Mouse (Mus musculus) erythroblast, adult 5-6 weeks (primary cell): ENCODE data around the gene Defb20. TPM values are rescaled to one million over a fixed set of nuclear protein-coding genes. Genes with fewer than 3 reads are reported as not detected.

ENCODE experiments used
- ATAC-seq: replicated peaks from 2 replicates; pipeline ENCODE4 v1.8.0; 2016; ENCODE audit warnings: moderate number of reproducible peaks, mild to moderate bottlenecking, moderate TSS enrichment, inconsistent platforms; ENCODE audit not compliant: poor library complexity, low FRiP score, severe bottlenecking
- total RNA-seq, 2 experiments: library from RNA; stranded (forward) in 1 of 2; stranded (reverse) in 1 of 2; fragments of 150-400 nt in 1 of 2; fragments of 200-764, 138-1000 nt in 1 of 2; gene quantifications; 2 replicates each; pipeline versions ENCODE4 v1.2.3 to v1.2.4; 2015 to 2017; ENCODE audit warnings: low replicate concordance in 2 of 2

Gene Defb20
- total RNA-seq, 2 experiments from 2014 or later, result not detected

GRCm38 (mm10) chr2:152490038-152490437 is 13.2 kb downstream of the Defb20 start, which contains the start of gene Defb22:
TSS of gene Defb22 (minus strand) at chr2:152490138.
- no peak for ATAC-seq

- ATAC-seq, result no peak
Observed at GRCm38 (mm10) chr2:152493151-152493550, 16.3 kb downstream of the Defb20 start.

DNA sequence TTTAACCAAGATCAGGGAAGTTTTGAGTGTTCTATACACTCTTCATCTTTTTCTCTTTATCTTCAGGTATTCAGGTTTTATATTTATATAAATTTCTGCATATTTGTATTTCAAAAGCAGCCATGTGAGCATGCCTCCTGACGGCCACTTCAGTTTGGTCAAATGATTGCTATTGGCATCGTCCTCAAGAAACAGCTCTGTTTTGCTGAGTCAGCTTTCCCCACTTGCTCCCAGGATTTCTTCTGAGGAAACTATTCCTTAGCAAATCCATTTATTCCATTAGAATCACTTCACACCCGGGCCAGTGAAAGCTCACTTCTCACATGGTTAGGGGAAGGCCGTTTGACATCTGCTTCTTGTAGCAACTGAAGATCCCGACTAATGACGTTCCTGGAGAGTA is 21.2 kb downstream of the Defb20 start:
- ATAC-seq, result no peak

- peak; percentile 75 for ATAC-seq
Observed at GRCm38 (mm10) chr2:152500204-152500862, 23.5 kb downstream of the Defb20 start.

DNA sequence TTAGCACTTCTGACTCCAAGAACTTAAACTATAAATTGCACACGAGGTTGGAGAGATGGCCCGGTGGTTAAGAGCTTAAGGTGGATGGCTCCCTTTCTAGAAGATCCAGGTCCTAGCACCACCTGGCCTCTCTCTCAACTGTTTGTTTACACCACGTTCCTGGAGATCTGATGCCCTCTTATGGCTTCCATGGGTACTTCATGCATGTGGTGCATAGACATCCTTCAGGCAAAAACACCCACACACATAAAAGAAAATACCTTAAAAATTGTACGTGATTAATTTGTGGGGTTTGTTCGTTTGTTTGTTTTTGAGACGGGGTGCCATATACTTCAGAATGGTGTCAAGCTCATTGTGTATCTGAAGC is 24.0 kb downstream of the Defb20 start:
- ATAC-seq, result no peak

GRCm38 (mm10) chr2:152503950-152504349 is 27.1 kb downstream of the Defb20 start:
- ATAC-seq, result no peak

DNA sequence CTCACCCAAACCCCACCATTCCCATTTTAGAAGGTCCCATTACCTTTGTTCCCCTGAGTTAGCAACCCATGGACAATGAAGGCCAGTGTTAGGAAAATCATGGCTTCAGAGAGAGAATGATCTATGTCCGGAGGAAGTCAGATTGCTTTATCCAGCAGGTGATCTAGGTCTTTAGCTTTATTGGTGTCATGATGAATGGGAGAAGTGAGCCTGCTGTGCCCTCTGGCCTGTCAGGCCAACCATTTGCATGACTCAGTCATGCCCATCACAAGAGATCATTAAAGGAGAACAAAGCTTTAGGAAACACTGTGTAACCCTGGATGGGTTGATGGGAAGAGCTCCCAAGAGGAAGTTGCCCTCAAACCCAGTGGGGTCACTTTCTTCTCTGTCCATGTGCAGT is 34.7 kb downstream of the Defb20 start, which contains the start of gene Defb26:
Gene Defb26 (minus strand): TSS at position 101 of the 400 bp plus-strand sequence.
- ATAC-seq, result no peak

DNA sequence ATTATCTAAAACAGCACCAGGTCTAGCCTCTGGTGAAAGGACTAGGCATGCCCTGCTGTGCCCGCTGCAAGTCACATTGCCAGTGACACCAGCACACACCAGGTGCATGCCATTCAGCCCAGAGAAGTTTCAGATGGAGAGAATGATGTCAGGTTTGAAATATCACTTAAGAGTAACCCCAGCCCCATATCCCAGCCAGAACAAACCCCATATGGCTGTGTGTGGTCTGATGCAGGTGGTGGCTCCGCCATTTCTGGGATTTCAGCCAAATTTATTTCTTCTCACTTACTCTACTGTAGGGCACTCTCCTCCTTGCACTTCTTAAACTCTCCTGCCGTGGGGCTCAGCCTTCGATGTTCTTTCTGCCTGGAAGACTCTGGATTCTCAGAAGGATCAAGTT is 39.2 kb downstream of the Defb20 start:
- no peak for ATAC-seq

GRCm38 (mm10) chr2:152517981-152518380 is 41.1 kb downstream of the Defb20 start, which contains the start of gene Defb28:
TSS of gene Defb28 (plus strand) at chr2:152518255.
- no peak for ATAC-seq

Other genes starting within 250 kb of the Defb20 start
- 9.6 and 17.9 TPM in 2 replicates for gene Tbc1d20, start 183.2 kb upstream of the Defb20 start, total RNA-seq (2015; ENCODE audit: low replicate concordance)
- 5.6 and 9.9 TPM in 2 replicates for gene Tbc1d20, start 183.2 kb upstream of the Defb20 start, total RNA-seq (2017; ENCODE audit: low replicate concordance)
- gene Rbck1, start 144.4 kb upstream of the Defb20 start, total RNA-seq (2015; ENCODE audit: low replicate concordance), result 28.2 TPM in 2 replicates
- gene Rbck1, start 144.4 kb upstream of the Defb20 start, total RNA-seq (2017; ENCODE audit: low replicate concordance), result 16.6 and 25.1 TPM in 2 replicates
- 1.0 TPM in 1 of 2 replicates, not detected in the other for gene Trib3, start 133.0 kb upstream of the Defb20 start, total RNA-seq (2015; ENCODE audit: low replicate concordance)
- gene Trib3, start 133.0 kb upstream of the Defb20 start, total RNA-seq (2017; ENCODE audit: low replicate concordance), result 0.26 and 0.98 TPM in 2 replicates
- gene Nrsn2, start 100.4 kb upstream of the Defb20 start, total RNA-seq (2015; ENCODE audit: low replicate concordance), result not detected in 2 replicates
- not detected in 2 replicates for gene Nrsn2, start 100.4 kb upstream of the Defb20 start, total RNA-seq (2017; ENCODE audit: low replicate concordance)
- 2.3 and 2.5 TPM in 2 replicates for gene Sox12, start 79.0 kb upstream of the Defb20 start, total RNA-seq (2015; ENCODE audit: low replicate concordance)
- 0.42 and 1.2 TPM in 2 replicates for gene Sox12, start 79.0 kb upstream of the Defb20 start, total RNA-seq (2017; ENCODE audit: low replicate concordance)
- gene Zcchc3, start 62.0 kb upstream of the Defb20 start, total RNA-seq (2015; ENCODE audit: low replicate concordance), result 0.58 and 2.3 TPM in 2 replicates
- 0.84 and 1.2 TPM in 2 replicates for gene Zcchc3, start 62.0 kb upstream of the Defb20 start, total RNA-seq (2017; ENCODE audit: low replicate concordance)
- gene 6820408C15Rik, start 61.5 kb upstream of the Defb20 start, total RNA-seq (2015; ENCODE audit: low replicate concordance), result not detected in 2 replicates
- not detected in 2 replicates for gene 6820408C15Rik, start 61.5 kb upstream of the Defb20 start, total RNA-seq (2017; ENCODE audit: low replicate concordance)
- not detected in 2 replicates for gene Defb23, start 12.4 kb upstream of the Defb20 start, total RNA-seq (2015; ENCODE audit: low replicate concordance)
- not detected in 2 replicates for gene Defb23, start 12.4 kb upstream of the Defb20 start, total RNA-seq (2017; ENCODE audit: low replicate concordance)
- not detected in 2 replicates for gene Defb22, start 13.1 kb downstream of the Defb20 start, total RNA-seq (2015; ENCODE audit: low replicate concordance)
- gene Defb22, start 13.1 kb downstream of the Defb20 start, total RNA-seq (2017; ENCODE audit: low replicate concordance), result not detected in 2 replicates
- gene Defb26, start 34.6 kb downstream of the Defb20 start, total RNA-seq (2015; ENCODE audit: low replicate concordance), result not detected in 2 replicates
- not detected in 2 replicates for gene Defb26, start 34.6 kb downstream of the Defb20 start, total RNA-seq (2017; ENCODE audit: low replicate concordance)
- not detected in 2 replicates for gene Defb28, start 41.2 kb downstream of the Defb20 start, total RNA-seq (2015; ENCODE audit: low replicate concordance)
- gene Defb28, start 41.2 kb downstream of the Defb20 start, total RNA-seq (2017; ENCODE audit: low replicate concordance), result not detected in 2 replicates
- not detected in 2 replicates for gene Defb29, start 63.0 kb downstream of the Defb20 start, total RNA-seq (2015; ENCODE audit: low replicate concordance)
- not detected in 2 replicates for gene Defb29, start 63.0 kb downstream of the Defb20 start, total RNA-seq (2017; ENCODE audit: low replicate concordance)
- not detected in 2 replicates for gene Gm17416, start 92.3 kb downstream of the Defb20 start, total RNA-seq (2015; ENCODE audit: low replicate concordance)
- gene Gm17416, start 92.3 kb downstream of the Defb20 start, total RNA-seq (2017; ENCODE audit: low replicate concordance), result not detected in 2 replicates
- not detected in 2 replicates for gene Defb21, start 95.7 kb downstream of the Defb20 start, total RNA-seq (2015; ENCODE audit: low replicate concordance)
- not detected in 2 replicates for gene Defb21, start 95.7 kb downstream of the Defb20 start, total RNA-seq (2017; ENCODE audit: low replicate concordance)
- gene Defb19, start 103.2 kb downstream of the Defb20 start, total RNA-seq (2015; ENCODE audit: low replicate concordance), result not detected in 2 replicates
- not detected in 2 replicates for gene Defb19, start 103.2 kb downstream of the Defb20 start, total RNA-seq (2017; ENCODE audit: low replicate concordance)
- gene Defb45, start 122.3 kb downstream of the Defb20 start, total RNA-seq (2015; ENCODE audit: low replicate concordance), result not detected in 2 replicates
- gene Defb45, start 122.3 kb downstream of the Defb20 start, total RNA-seq (2017; ENCODE audit: low replicate concordance), result not detected in 2 replicates
- gene Defb36, start 127.3 kb downstream of the Defb20 start, total RNA-seq (2015; ENCODE audit: low replicate concordance), result not detected in 2 replicates
- gene Defb36, start 127.3 kb downstream of the Defb20 start, total RNA-seq (2017; ENCODE audit: low replicate concordance), result not detected in 2 replicates
- not detected in 2 replicates for gene Defb25, start 146.0 kb downstream of the Defb20 start, total RNA-seq (2015; ENCODE audit: low replicate concordance)
- not detected in 2 replicates for gene Defb25, start 146.0 kb downstream of the Defb20 start, total RNA-seq (2017; ENCODE audit: low replicate concordance)
- gene Rem1, start 149.9 kb downstream of the Defb20 start, total RNA-seq (2015; ENCODE audit: low replicate concordance), result 0.77 TPM in 1 of 2 replicates, not detected in the other
- 0.60 TPM in 1 of 2 replicates, not detected in the other for gene Rem1, start 149.9 kb downstream of the Defb20 start, total RNA-seq (2017; ENCODE audit: low replicate concordance)
- gene H13, start 192.4 kb downstream of the Defb20 start, total RNA-seq (2015; ENCODE audit: low replicate concordance), result 32.9 and 37.4 TPM in 2 replicates
- 13.8 and 20.8 TPM in 2 replicates for gene H13, start 192.4 kb downstream of the Defb20 start, total RNA-seq (2017; ENCODE audit: low replicate concordance)
- gene Mcts2, start 210.0 kb downstream of the Defb20 start, total RNA-seq (2015; ENCODE audit: low replicate concordance), result 2.3 TPM in 1 of 2 replicates, not detected in the other
- gene Mcts2, start 210.0 kb downstream of the Defb20 start, total RNA-seq (2017; ENCODE audit: low replicate concordance), result 1.4 and 3.2 TPM in 2 replicates